Mouse (Mus musculus) olfactory bulb, adult 2 months (tissue): ENCODE measurements at regions not wholly inside any gene's neighbourhood (a gene's known extent, or its start where the extent isn't known, plus 50 kb on each side); places are given as distances from the start of the nearest gene placed in this dataset.

Source experiments
- H3K27ac ChIP-seq: fragments of 200-500 bp; 2 replicates; pipeline ENCODE4 v1.5.1; 2012; ENCODE audit warnings: low read depth, low read length; ENCODE audit not compliant: insufficient read depth
- H3K4me1 ChIP-seq: fragments of 200-500 bp; 2 replicates; pipeline ENCODE4 v1.6.1; 2012; ENCODE audit warnings: low read length; ENCODE audit not compliant: control insufficient read depth, insufficient read depth
- H3K4me3 ChIP-seq: fragments of 200-500 bp; 2 replicates; pipeline ENCODE4 v1.5.1; 2012; ENCODE audit warnings: mild to moderate bottlenecking, low read depth, low read length, moderate library complexity; ENCODE audit not compliant: insufficient read depth
- CTCF ChIP-seq: fragments of 200-500 bp; IDR thresholded peaks from 2 replicates; pipeline ENCODE4 v1.5.1; 2012; ENCODE audit warnings: low read depth, mild to moderate bottlenecking, low read length, moderate library complexity; ENCODE audit not compliant: insufficient read depth
- POLR2A ChIP-seq: fragments of 200-500 bp; IDR thresholded peaks from 2 replicates; pipeline ENCODE4 v1.6.1; 2012; ENCODE audit warnings: mild to moderate bottlenecking, low read depth, low read length, moderate library complexity; ENCODE audit not compliant: insufficient read depth
- WGBS: fragments of 180-500 bp; shearing (Covaris S2); methylation state at CpG from one replicate; pipeline ENCODE4 v1.1.7; 2018; 5-methylcytosine and 5-hydroxymethylcytosine counted together

DNA sequence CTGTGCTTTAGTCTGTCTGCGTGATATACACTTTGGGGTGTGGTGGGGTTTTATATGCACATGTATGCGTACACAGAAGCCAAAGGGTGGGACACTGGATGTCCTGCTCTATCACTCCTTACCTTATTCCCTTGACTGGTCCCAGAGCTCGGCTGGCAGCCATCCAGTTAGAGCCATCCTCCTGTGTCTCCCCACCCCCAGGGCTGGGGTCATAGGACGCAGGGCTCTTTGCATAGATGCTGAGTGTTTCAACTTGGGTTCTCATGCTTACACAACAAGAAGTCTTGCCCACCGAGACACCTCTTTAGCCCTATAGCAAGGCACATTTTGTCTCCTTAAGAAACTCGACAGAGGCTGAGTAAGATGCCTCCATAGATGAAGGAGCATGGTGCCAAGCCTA is 357.2 kb downstream of the Prdm2 start:
- 91% methylated on average over 6 of the region's 6 CpGs for WGBS
- TF ChIP-seq POLR2A: no peak
- Histone ChIP-seq H3K27ac (no peak overlapping the region), H3K4me1 (peaks cover 9% of the 10 kb centered on the region), H3K4me3 (no peak overlapping the region)

DNA sequence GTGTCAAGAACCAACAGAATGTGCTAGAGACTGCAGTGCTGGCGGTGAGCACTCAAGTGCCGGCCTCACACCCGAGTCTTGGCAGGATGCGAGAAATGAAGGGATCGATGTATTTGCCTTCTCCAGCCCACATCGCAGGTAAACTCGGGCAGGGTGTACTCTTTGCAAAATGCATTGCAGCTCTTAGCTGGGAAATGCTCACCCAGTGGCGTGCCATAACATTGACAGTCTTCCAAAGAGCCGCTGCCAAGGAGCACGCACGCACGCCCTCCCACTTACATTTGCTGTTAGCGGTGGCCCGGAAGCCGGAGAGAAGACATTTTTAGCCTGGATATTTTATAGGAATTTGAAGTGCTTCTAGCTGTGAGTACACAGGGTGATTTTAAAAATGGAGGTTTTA is 358.9 kb downstream of the Prdm2 start:
- TF ChIP-seq CTCF (no peak), POLR2A (no peak)
- H3K4me3 ChIP-seq: no peak overlapping the region
- WGBS: 55% methylated on average over 15 of the region's 15 CpGs
- H3K27ac ChIP-seq: no peak overlapping the region
- H3K4me1 ChIP-seq: peaks cover 9% of the 10 kb centered on the region

DNA sequence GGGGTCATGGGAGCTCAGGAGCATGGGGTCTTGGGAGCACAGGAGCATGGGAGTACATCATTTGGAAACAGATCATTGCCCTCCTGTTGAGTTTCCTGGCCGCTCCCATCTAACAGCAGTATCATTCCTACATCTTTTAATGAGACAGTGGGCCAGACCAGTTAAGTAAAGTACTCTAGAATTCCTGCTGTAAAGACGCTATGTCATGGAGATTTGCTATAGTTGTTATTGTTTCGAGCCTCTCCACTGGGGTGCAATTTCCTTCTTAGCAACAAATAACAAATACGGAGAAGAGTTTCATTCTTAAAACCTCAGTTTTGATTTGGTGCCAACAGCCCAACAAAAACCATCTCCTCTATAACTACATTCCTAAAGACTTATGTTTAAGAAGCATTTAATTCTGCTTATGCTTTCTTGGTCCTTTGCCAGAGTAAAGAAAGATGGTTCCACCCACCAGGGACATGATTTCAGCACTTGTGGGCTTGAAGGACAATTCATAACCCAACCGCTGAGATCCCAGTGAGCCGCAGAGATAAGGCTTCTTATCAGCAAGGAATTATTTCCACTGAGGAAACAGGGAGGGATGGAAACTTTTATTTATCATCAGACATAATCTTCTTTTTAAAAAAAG is 367.6 kb downstream of the Prdm2 start:
- H3K4me1 ChIP-seq: peaks cover 7% of the 10 kb centered on the region
- H3K27ac ChIP-seq: no peak overlapping the region
- WGBS: 38% methylated on average over 6 of the region's 6 CpGs
- H3K4me3 ChIP-seq: no peak overlapping the region
- TF ChIP-seq CTCF (no peak), POLR2A (no peak)

DNA sequence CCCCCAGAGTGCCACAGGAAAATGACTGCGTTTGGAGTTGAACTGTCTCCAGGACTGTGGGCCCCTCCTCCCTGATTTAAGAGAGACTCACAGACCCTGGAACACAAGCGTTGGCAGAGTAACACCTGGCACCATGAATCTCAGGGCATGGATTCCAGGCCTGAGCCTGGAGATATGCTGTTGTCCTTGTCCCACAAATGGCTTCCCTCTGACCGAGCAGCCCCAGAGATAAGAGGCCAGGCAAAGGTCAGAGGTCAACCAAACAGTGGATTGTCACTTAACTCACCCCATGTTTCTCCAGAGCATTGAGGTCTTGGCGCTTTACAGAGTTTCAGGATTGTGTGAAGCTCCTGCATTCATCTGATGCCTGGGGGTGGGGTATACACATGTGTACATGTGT is 373.3 kb downstream of the Prdm2 start:
- H3K27ac ChIP-seq: no peak overlapping the region
- TF ChIP-seq CTCF (no peak), POLR2A (no peak)
- no peak overlapping the region for H3K4me3 ChIP-seq
- 78% methylated on average over 4 of the region's 4 CpGs for WGBS
- peaks cover 2% of the 10 kb centered on the region; the same call in 1 of the 2 replicates for H3K4me1 ChIP-seq

DNA sequence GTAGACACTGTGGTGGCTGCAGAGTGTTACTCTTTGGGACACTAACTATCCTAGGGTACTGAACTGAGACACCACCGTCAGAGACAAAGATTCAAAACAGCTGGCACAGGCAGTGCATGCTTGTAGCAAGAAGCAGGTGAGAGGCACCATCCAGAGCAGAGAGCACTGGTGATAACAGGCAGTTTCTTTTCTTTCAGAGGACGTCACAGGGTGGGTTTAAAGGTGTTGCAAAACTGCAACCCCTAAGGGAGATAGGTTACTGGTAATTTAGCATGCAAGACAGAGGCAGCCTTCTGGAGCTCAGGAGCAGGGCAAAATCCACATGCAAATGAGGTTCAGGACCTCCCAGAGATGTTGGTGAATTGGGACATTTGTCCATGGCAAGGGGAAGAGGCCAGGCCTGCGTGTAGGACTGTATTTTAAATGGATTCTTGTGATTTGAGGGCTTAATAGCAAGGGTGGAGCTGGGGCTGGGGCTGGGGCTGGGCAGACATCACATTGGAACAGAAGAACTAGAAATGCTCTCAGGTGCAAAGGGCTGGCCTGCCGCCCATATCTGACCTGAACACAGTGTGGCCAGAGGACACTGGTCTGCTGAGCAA is 374.3 kb downstream of the Prdm2 start:
- H3K4me1 ChIP-seq: no peaks in the 10 kb centered on the region
- 71% methylated on average over 4 of the region's 4 CpGs for WGBS
- TF ChIP-seq CTCF: no peak
- TF ChIP-seq POLR2A: no peak
- no peak overlapping the region for H3K4me3 ChIP-seq
- no peak overlapping the region for H3K27ac ChIP-seq

DNA sequence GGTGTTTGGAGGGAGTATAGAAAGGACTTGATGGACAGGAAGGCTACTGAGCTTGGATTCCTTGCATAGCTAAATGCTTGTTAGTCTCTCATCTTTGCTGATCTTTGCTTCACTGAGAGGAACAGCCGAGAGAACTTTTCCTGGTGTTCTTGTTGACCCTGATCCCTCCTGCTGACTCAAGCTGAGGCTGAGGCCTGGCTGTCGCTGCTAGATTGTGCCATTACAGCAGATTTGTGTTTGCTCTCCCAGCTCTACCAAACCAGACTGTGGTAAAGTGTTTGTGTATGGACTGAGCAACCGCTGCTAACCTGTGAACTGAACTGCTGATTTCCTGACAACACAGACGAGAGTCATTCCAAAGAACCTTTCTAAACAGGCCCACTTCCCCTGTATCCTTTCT is 375.2 kb downstream of the Prdm2 start:
- TF ChIP-seq CTCF (no peak), POLR2A (no peak)
- H3K4me3 ChIP-seq: no peak overlapping the region
- H3K4me1 ChIP-seq: no peaks in the 10 kb centered on the region
- WGBS: 93% methylated on average over 4 of the region's 4 CpGs
- no peak overlapping the region for H3K27ac ChIP-seq

DNA sequence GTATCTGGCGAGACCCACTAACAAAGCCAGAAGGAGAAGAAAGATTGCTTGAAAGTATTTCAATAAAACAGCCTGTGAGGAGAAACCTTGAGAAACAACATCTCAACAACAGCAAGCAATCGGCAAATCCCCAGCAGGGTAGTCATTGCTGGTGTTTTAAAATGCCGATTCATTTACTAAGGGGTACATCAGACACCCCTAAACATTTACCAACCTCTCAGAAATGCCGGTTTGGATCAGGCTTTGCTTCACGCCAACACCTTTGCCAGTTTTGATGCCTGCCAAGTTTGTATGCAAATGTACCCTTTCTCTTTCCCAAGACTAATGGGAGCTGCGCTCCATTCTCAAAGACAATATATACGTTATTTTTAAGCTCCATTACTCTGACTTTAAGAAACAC is 383.1 kb downstream of the Prdm2 start:
- 51% methylated on average over 7 of the region's 7 CpGs for WGBS
- Histone ChIP-seq H3K27ac (no peak overlapping the region), H3K4me1 (peaks cover 3% of the 10 kb centered on the region), H3K4me3 (no peak overlapping the region)
- no peak for TF ChIP-seq CTCF
- TF ChIP-seq POLR2A: no peak

DNA sequence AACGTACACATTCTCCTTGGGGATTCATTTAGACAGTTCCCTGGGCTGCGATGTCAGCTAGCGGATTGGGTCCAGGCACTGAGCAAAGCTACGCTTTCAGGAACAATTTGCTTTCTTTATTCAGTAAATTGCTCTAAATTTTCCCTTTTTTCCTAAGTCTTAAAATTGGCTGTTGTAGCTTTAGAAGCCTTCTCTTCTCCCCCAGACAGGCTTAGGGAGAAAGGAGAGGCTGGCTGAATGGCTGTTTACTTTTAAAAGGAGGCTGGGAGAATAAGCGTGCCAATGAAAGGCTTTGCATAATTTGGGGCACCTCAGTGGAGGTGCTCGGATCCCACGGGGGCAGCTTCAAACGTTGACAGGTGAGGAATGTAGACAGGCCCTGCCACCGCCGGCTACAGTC is 383.8 kb downstream of the Prdm2 start:
- no peak for TF ChIP-seq POLR2A
- WGBS: 30% methylated on average over 10 of the region's 10 CpGs
- Histone ChIP-seq H3K4me3 (no peak overlapping the region), H3K4me1 (peaks cover 3% of the 10 kb centered on the region), H3K27ac (no peak overlapping the region)

DNA sequence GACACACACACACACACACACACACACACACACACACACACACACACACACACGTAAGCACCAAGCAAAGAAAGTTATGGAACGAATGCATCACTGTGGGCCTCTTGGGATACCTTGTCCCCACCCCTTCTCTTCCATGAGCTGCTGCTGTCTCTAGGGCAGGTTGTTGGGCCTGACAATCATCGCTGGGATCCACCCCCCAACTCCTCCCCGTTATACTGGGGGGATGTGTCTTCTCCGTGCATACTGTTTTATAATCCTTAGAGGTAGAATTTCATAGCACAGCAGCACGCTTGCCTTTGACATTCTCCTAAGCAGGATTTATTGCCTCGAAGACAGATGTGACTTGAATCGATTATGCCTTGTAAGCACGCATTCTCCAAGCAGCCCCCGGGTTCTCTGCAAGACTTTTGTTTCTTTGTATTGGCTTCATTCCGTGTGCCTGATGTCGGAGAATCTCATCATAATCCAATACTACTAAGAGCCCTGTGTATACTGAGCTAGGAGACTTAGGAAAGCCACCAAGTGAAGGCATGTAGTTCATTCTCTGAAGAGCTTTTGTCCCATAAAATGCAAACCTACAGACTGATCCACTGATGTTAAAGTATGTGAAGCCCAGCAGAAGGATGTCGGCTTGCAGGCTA is 386.4 kb downstream of the Prdm2 start:
- TF ChIP-seq CTCF (no peak), POLR2A (no peak)
- 41% methylated on average over 13 of the region's 13 CpGs for WGBS
- Histone ChIP-seq H3K27ac (no peak overlapping the region), H3K4me3 (no peak overlapping the region), H3K4me1 (peaks cover 3% of the 10 kb centered on the region)

DNA sequence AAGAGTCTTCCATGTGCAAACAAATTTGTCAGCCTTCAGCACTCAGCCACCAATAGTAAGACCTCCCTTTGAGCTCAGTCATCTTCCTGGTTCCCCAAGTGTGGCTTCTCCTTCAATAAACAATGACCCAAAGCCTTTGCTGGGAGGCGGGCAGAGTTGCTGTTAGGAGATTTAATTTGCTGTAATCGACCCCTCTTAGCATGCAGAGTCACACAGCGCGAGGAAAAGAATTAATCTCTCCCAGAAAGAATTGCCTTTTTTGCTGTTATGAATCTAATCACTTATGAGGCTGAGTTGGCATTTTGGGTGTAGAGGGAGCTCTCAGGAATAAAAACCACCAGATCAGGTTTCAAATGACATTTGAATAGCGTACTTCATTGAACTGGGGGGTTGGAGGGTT is 387.0 kb downstream of the Prdm2 start:
- peaks cover 3% of the 10 kb centered on the region for H3K4me1 ChIP-seq
- no peak overlapping the region for H3K27ac ChIP-seq
- no peak for TF ChIP-seq POLR2A
- TF ChIP-seq CTCF: no peak
- H3K4me3 ChIP-seq: no peak overlapping the region
- 49% methylated on average over 5 of the region's 5 CpGs for WGBS
